Mouse (Mus musculus) neutrophil, adult 83 days (primary cell): ENCODE measurements around the gene Sdk1. TPM values are rescaled to one million over a fixed set of nuclear protein-coding genes. Genes with fewer than 3 reads are reported as not detected.

Experiments used
- total RNA-seq, 2 experiments: library from RNA; stranded (reverse); gene quantifications; one replicate each; pipeline ENCODE4 v1.2.4; 2023

Sdk1 gene
- total RNA-seq = under 1 TPM; 0.22 to 0.64 TPM

DNA sequence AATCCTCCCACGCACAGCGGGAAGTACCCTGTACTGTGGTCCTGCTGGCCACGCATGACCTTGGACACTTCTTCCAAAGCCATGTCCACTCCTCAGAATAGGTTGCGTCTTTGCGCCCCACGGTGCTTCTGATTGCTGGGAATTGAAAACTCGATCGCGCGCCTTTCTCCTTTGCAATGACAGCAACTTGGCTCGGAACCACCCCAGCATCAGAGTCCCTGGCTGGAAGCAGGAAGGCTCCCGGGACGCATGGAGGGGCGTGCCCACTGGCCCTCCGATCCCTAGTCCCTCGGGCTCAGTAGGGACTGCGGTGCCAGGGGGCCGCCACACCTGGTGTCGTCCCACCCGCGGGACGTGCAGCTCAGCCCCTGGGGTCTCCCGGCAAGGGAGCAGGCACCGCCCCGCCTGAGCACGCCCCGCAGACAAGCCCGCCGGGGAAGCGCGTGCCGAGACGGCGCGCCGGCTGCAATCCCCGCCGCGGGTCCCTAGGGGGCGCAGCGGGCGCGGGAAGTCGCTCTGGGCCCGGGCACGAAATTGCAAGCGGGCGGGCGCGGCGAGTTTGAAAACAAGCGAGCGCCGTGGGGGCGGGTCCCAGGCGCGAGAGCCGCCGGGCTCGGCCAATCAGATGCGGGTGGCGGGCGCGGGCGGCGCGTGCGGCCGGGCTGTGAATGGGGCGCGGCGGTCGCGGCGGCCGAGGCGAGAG, at the start of gene Sdk1:
Gene Sdk1 (plus strand): TSS at position 650 of the 703 bp plus-strand sequence.

Other genes with a start within 250 kb of the Sdk1 start
- gene Card11, start 240.9 kb upstream of the Sdk1 start, total RNA-seq = 1 to 10 TPM; 1.4 to 2.0 TPM